Mouse (Mus musculus) kidney, postnatal 0 days (tissue): Measurements from ENCODE around the gene Plcb1. TPM values are rescaled to one million over a fixed set of nuclear protein-coding genes. Genes with fewer than 3 reads are reported as not detected.

ENCODE experiments used
- ATAC-seq: fragments of 200-750 bp; cut with Nextera tagmentation; replicated peaks from 2 replicates; pipeline ENCODE4 v1.8.0; 2017; ENCODE audit warnings: low read depth, moderate number of reproducible peaks, moderate TSS enrichment, moderate library complexity; ENCODE audit not compliant: low FRiP score
- DNase-seq: peaks from one replicate; pipeline ENCODE4 v3.0.0-alpha.2; 2016; ENCODE audit warnings: low spot score
- H3K27ac ChIP-seq: fragments of 300-500 bp; sonication (generic); 2 replicates; pipeline ENCODE4 v1.5.1; 2014; ENCODE audit warnings: mild to moderate bottlenecking
- H3K27me3 ChIP-seq: fragments of 300-500 bp; sonication (generic); 2 replicates; pipeline ENCODE4 v1.6.1; 2014; ENCODE audit warnings: low read length, mixed read lengths; ENCODE audit not compliant: insufficient read depth
- H3K36me3 ChIP-seq: fragments of 300-500 bp; sonication (generic); 2 replicates; pipeline ENCODE4 v1.6.1; 2014; ENCODE audit warnings: low read length, mixed read lengths; ENCODE audit not compliant: insufficient read depth
- H3K4me1 ChIP-seq: fragments of 300-500 bp; sonication (generic); replicated peaks from 2 replicates; pipeline ENCODE4 v1.6.1; 2014; ENCODE audit warnings: antibody characterized with exemption, low read length, mixed read lengths; ENCODE audit not compliant: insufficient read depth
- H3K4me2 ChIP-seq: fragments of 300-500 bp; sonication (generic); 2 replicates; pipeline ENCODE4 v1.6.1; 2014; ENCODE audit warnings: mild to moderate bottlenecking, low read length, moderate library complexity, mixed read lengths
- H3K4me3 ChIP-seq: fragments of 300-500 bp; sonication (generic); replicated peaks from 2 replicates; pipeline ENCODE4 v1.5.1; 2014; ENCODE audit warnings: low read depth, low read length
- H3K9ac ChIP-seq: fragments of 300-500 bp; sonication (generic); 2 replicates; pipeline ENCODE4 v1.6.1; 2014; ENCODE audit warnings: low read depth, low read length
- H3K9me3 ChIP-seq: fragments of 300-500 bp; sonication (generic); replicated peaks from 2 replicates; pipeline ENCODE4 v1.6.1; 2016; ENCODE audit warnings: low read length, inconsistent platforms, mixed read lengths
- CTCF ChIP-seq: IDR thresholded peaks from 2 replicates; pipeline ENCODE4 v1.5.1; 2016; ENCODE audit warnings: antibody characterized with exemption, low read depth, mild to moderate bottlenecking, moderate library complexity
- WGBS: fragments of 180-500 bp; shearing (Covaris S2); extraction: QIAGEN DNeasy Blood & Tissue Kit; methylation state at CpG from one replicate; pipeline ENCODE4 v1.1.7; 2014; 5-methylcytosine and 5-hydroxymethylcytosine counted together
- polyA plus RNA-seq: library from polyadenylated mRNA; unstranded; fragments of >200 nt; fragmentation: Nextera tagmentation; extraction: Ambion mirVana; gene quantifications from 2 replicates; pipeline ENCODE4 v1.2.1, GENCODE M21; 2015

Plcb1 gene
- polyA plus RNA-seq, 1 experiment from 2014 or later: 20.8 TPM

DNA sequence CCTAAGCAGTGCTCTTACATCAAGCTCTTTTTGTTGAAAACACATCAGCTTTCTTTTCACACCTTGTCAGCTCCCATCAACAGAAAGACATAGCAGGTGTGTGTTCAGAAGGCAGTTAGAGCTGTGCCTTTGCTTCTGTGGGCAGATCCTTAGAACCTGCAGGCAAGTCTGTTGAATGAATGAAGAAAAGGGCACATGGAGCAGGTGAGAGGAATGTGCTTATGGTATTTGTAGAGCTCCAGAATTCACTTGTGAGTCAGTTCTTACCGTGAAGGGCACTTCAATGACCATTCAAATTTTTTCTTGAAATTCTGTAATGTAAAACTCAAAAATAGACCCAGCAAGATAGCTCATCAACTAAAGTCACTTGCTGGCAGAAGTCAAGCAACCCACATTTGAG is 423.0 kb downstream of the Plcb1 start:
- H3K27ac ChIP-seq: no peak overlapping the region

GRCm38 (mm10) chr2:135214746-135215448 is 429.0 kb downstream of the Plcb1 start:
- DNase-seq (no peak), ATAC-seq (no peak)
- Histone ChIP-seq H3K9me3 (no peaks in the 10 kb centered on the region), H3K9ac (no peak overlapping the region), H3K36me3 (no peaks in the 10 kb centered on the region), H3K4me3 (no peak overlapping the region), H3K4me1 (no peaks in the 10 kb centered on the region), H3K27me3 (no peaks in the 10 kb centered on the region), H3K4me2 (no peak overlapping the region), H3K27ac (no peak overlapping the region)
- TF ChIP-seq CTCF: no peak
- 59% methylated on average over 4 of the region's 4 CpGs for WGBS

More for the DNA sequence above, 423.0 kb downstream of the Plcb1 start:
- no peak for ATAC-seq
- no peak for DNase-seq
- Histone ChIP-seq H3K36me3 (no peaks in the 10 kb centered on the region), H3K9ac (no peak overlapping the region), H3K4me1 (no peaks in the 10 kb centered on the region), H3K4me2 (no peak overlapping the region), H3K27me3 (no peaks in the 10 kb centered on the region), H3K4me3 (no peak overlapping the region), H3K9me3 (no peaks in the 10 kb centered on the region)
- WGBS: 96% methylated on average over 1 of the region's 1 CpGs
- TF ChIP-seq CTCF: no peak

DNA sequence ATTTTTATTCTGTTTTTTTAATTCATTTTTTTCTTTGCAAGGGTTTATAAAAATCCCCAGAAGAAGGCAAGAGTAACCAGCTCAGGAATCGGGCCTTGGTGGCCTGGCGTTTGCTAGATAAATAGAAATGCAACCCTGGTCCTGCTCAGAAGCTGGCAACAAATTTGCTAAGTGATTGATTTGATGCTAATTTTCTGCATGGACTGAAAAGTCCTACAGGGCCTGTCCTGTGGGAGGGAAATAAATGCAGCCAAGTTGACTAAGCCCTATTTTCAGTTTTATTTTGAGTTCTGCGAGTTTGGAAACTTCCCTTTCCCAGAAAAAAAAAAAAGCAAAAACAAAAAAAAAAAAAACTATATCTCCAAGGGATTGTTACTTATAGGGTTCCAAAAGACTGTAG is 433.5 kb downstream of the Plcb1 start:
- no peak overlapping the region for H3K27ac ChIP-seq
- DNase-seq (no peak), ATAC-seq (no peak)
- H3K9ac ChIP-seq: no peak overlapping the region
- no peaks in the 10 kb centered on the region for H3K9me3 ChIP-seq
- no peak overlapping the region for H3K4me3 ChIP-seq
- no peak for TF ChIP-seq CTCF
- no peaks in the 10 kb centered on the region for H3K27me3 ChIP-seq
- WGBS: 68% methylated on average over 3 of the region's 3 CpGs
- H3K4me2 ChIP-seq: no peak overlapping the region
- H3K36me3 ChIP-seq: no peaks in the 10 kb centered on the region
- H3K4me1 ChIP-seq: no peaks in the 10 kb centered on the region

GRCm38 (mm10) chr2:135225604-135226025 is 439.7 kb downstream of the Plcb1 start:
- 50% methylated on average over 3 of the region's 3 CpGs for WGBS
- ATAC-seq: no peak

GRCm38 (mm10) chr2:135230262-135230661 is 444.4 kb downstream of the Plcb1 start:
- no peak for TF ChIP-seq CTCF
- H3K36me3 ChIP-seq: no peaks in the 10 kb centered on the region
- H3K4me1 ChIP-seq: no peaks in the 10 kb centered on the region
- no peak overlapping the region for H3K4me3 ChIP-seq
- H3K4me2 ChIP-seq: no peak overlapping the region
- H3K9ac ChIP-seq: no peak overlapping the region
- no peaks in the 10 kb centered on the region for H3K27me3 ChIP-seq
- no peak overlapping the region for H3K27ac ChIP-seq
- DNase-seq (no peak), ATAC-seq (no peak)
- 79% methylated on average over 3 of the region's 3 CpGs for WGBS
- no peaks in the 10 kb centered on the region for H3K9me3 ChIP-seq

More at GRCm38 (mm10) chr2:135225604-135226025, 439.7 kb downstream of the Plcb1 start:
- no peak overlapping the region for H3K4me3 ChIP-seq
- H3K4me2 ChIP-seq: no peak overlapping the region
- no peak overlapping the region for H3K9ac ChIP-seq
- no peaks in the 10 kb centered on the region for H3K9me3 ChIP-seq
- peak; percentile 50 for DNase-seq
- no peaks in the 10 kb centered on the region for H3K36me3 ChIP-seq
- H3K27ac ChIP-seq: no peak overlapping the region
- no peaks in the 10 kb centered on the region for H3K4me1 ChIP-seq
- no peaks in the 10 kb centered on the region for H3K27me3 ChIP-seq
- TF ChIP-seq CTCF: 0 out of 2 replicates have a peak, but pooled peaks have one; percentile 26

DNA sequence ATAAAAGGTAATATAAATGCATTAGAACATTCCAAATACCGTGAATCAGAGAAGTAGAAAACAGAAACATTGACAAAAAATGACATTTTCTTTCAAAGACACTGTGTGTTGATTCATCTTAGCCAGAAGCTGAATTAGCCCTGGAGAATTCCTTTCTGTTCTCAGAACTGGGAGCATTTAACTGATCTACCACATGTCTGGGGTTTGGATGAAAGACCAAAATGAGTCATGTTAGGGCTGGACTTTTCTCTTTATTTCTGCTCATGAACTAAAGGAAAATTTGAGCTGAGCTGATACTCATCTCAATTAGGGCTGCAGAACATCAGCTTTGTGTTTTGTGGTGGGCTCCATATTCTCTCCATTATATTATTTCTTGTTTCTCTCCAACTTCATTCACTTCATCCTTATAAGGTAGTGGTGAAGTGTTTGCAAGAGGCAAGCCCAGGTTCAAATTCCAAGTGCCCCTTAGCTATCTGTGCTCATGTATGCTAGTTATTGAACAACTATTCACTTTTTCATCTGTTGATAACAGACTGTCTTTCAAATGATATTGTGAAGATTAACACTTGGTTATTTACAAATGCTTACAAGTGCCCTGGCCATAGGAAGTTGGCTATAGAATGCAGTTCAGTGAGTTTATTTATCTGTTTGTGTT is 456.9 kb downstream of the Plcb1 start:
- Histone ChIP-seq H3K27me3 (no peaks in the 10 kb centered on the region), H3K4me2 (no peak overlapping the region), H3K36me3 (no peaks in the 10 kb centered on the region), H3K4me1 (peaks cover 7% of the 10 kb centered on the region; the same call in 1 of the 2 replicates), H3K9me3 (no peaks in the 10 kb centered on the region), H3K4me3 (no peak overlapping the region), H3K27ac (no peak overlapping the region), H3K9ac (no peak overlapping the region)
- WGBS: 77% methylated on average over 1 of the region's 1 CpGs
- DNase-seq: no peak
- ATAC-seq: no peak
- no peak for TF ChIP-seq CTCF
